Mouse (Mus musculus) CH12.LX (cell line): ENCODE results near the gene Tbc1d22a. TPM values are rescaled to one million over a fixed set of nuclear protein-coding genes. Genes with fewer than 3 reads are reported as not detected.

Experiments
- DNase-seq: peaks from one replicate; pipeline ENCODE4 v3.0.0-alpha.2; 2013; ENCODE audit errors: extremely low read depth
- H3K27ac ChIP-seq: 2 replicates; pipeline ENCODE4 v1.5.1; 2012; ENCODE audit warnings: low read depth, mild to moderate bottlenecking, control low read depth, moderate library complexity; ENCODE audit not compliant: insufficient read depth
- H3K27me3 ChIP-seq: replicated peaks from 2 replicates; pipeline ENCODE3; 2012; ENCODE audit warnings: inconsistent platforms
- H3K36me3 ChIP-seq, 2 experiments: replicated peaks in 1 of 2; 2 replicates each; pipeline versions ENCODE3 to v1.6.1; 2012; ENCODE audit warnings: inconsistent platforms in 1 of 2, low read length in 1 of 2, mild to moderate bottlenecking in 1 of 2, mixed read lengths in 1 of 2, moderate library complexity in 1 of 2; ENCODE audit not compliant: control insufficient read depth in 1 of 2, insufficient read depth in 1 of 2
- H3K4me1 ChIP-seq, 2 experiments: 2 replicates each; pipeline ENCODE4 v1.6.1; 2012; ENCODE audit warnings: inconsistent platforms in 1 of 2, moderate library complexity in 1 of 2; ENCODE audit not compliant: insufficient read depth in 2 of 2, control insufficient read depth in 1 of 2
- H3K4me2 ChIP-seq: 2 replicates; pipeline ENCODE4 v1.6.1; 2012; ENCODE audit warnings: low read depth, mild to moderate bottlenecking, control low read depth; ENCODE audit not compliant: poor library complexity, insufficient read depth, severe bottlenecking
- H3K4me3 ChIP-seq, 3 experiments: fragments of 150-350 bp in 1 of 3; sonication (generic) in 1 of 3; replicated peaks in 1 of 3; 2 replicates each; pipeline versions ENCODE3 to v1.5.1; 2011 to 2012; ENCODE audit warnings: low read depth in 2 of 3, low read length in 2 of 3, mild to moderate bottlenecking in 2 of 3, moderate library complexity in 2 of 3, control low read depth in 1 of 3, improper control_type of control experiment in 1 of 3, inconsistent platforms in 1 of 3, mixed read lengths in 1 of 3; ENCODE audit not compliant: poor library complexity in 1 of 3
- H3K79me2 ChIP-seq: replicated peaks from 2 replicates; pipeline ENCODE4 v1.6.1; 2012; ENCODE audit warnings: mild to moderate bottlenecking, moderate library complexity; ENCODE audit not compliant: control insufficient read depth, poor library complexity, insufficient read depth, severe bottlenecking; ENCODE audit errors: extremely low read depth
- H3K9ac ChIP-seq: 2 replicates; pipeline ENCODE4 v1.6.1; 2012; ENCODE audit warnings: low read depth, mild to moderate bottlenecking, control low read depth, moderate library complexity; ENCODE audit not compliant: insufficient read depth
- H3K9me3 ChIP-seq: replicated peaks from 2 replicates; pipeline ENCODE3; 2012; ENCODE audit warnings: low read length, inconsistent platforms, mixed read lengths
- BHLHE40 ChIP-seq: IDR thresholded peaks from 2 replicates; pipeline ENCODE4 v1.6.1; 2011; ENCODE audit warnings: mild to moderate bottlenecking, low read depth, low read length, improper control_type of control experiment
- CHD1 ChIP-seq: IDR thresholded peaks from 2 replicates; pipeline ENCODE4 v1.6.1; 2012; ENCODE audit warnings: low read depth, low read length, improper control_type of control experiment, inconsistent platforms
- CHD2 ChIP-seq: IDR thresholded peaks from 2 replicates; pipeline ENCODE4 v1.6.1; 2011; ENCODE audit warnings: low read length, improper control_type of control experiment
- CTCF ChIP-seq, 2 experiments: IDR thresholded peaks in 1 of 2; conservative IDR thresholded peaks in 1 of 2; 2 replicates each; pipeline ENCODE4 v1.5.1; 2011 to 2012; ENCODE audit warnings: low read depth in 2 of 2, low read length in 2 of 2, improper control_type of control experiment in 1 of 2, inconsistent platforms in 1 of 2, mild to moderate bottlenecking in 1 of 2, moderate library complexity in 1 of 2
- E2F4 ChIP-seq: IDR thresholded peaks from 2 replicates; pipeline ENCODE4 v1.6.1; 2011; ENCODE audit warnings: low read depth, low read length, improper control_type of control experiment; ENCODE audit not compliant: insufficient replicate concordance
- ELF1 ChIP-seq: IDR thresholded peaks from 2 replicates; pipeline ENCODE4 v1.6.1; 2014; ENCODE audit warnings: low read depth, mild to moderate bottlenecking, inconsistent platforms, low read length, improper control_type of control experiment
- EP300 ChIP-seq: IDR thresholded peaks from 2 replicates; pipeline ENCODE4 v1.6.1; 2011; ENCODE audit warnings: low read length, improper control_type of control experiment
- ETS1 ChIP-seq: conservative IDR thresholded peaks from 2 replicates; pipeline ENCODE4 v1.6.1; 2012; ENCODE audit warnings: low read depth, mild to moderate bottlenecking, inconsistent platforms, low read length, improper control_type of control experiment, moderate library complexity
- GABPA ChIP-seq: IDR thresholded peaks from 2 replicates; pipeline ENCODE4 v1.6.1; 2012; ENCODE audit warnings: low read depth, low read length, improper control_type of control experiment, inconsistent platforms; ENCODE audit not compliant: insufficient replicate concordance
- HCFC1 ChIP-seq: IDR thresholded peaks from 2 replicates; pipeline ENCODE4 v1.6.1; 2012; ENCODE audit warnings: low read depth, mild to moderate bottlenecking, inconsistent platforms, low read length, improper control_type of control experiment
- IRF4 ChIP-seq: IDR thresholded peaks from 2 replicates; pipeline ENCODE4 v1.6.1; 2014; ENCODE audit warnings: low read depth, mild to moderate bottlenecking, inconsistent platforms, low read length, improper control_type of control experiment
- JUN ChIP-seq: IDR thresholded peaks from 2 replicates; pipeline ENCODE4 v1.6.1; 2011; ENCODE audit warnings: low read depth, mild to moderate bottlenecking, low read length, improper control_type of control experiment, moderate library complexity; ENCODE audit not compliant: insufficient read depth
- JUND ChIP-seq: conservative IDR thresholded peaks from 2 replicates; pipeline ENCODE4 v1.6.1; 2011; ENCODE audit warnings: low read depth, low read length, improper control_type of control experiment
- KAT2A ChIP-seq: IDR thresholded peaks from 2 replicates; pipeline ENCODE4 v1.6.1; 2012; ENCODE audit warnings: low read length, improper control_type of control experiment, inconsistent platforms; ENCODE audit not compliant: insufficient replicate concordance
- MAFK ChIP-seq: IDR thresholded peaks from 2 replicates; pipeline ENCODE4 v1.6.1; 2011; ENCODE audit warnings: low read length, improper control_type of control experiment; ENCODE audit not compliant: insufficient replicate concordance
- MAX ChIP-seq: IDR thresholded peaks from 2 replicates; pipeline ENCODE4 v1.6.1; 2011; ENCODE audit warnings: low read length, improper control_type of control experiment
- MEF2A ChIP-seq: IDR thresholded peaks from 2 replicates; pipeline ENCODE4 v1.6.1; 2014; ENCODE audit warnings: low read depth, mild to moderate bottlenecking, inconsistent platforms, low read length, improper control_type of control experiment, borderline replicate concordance
- MXI1 ChIP-seq: IDR thresholded peaks from 2 replicates; pipeline ENCODE4 v1.6.1; 2011; ENCODE audit warnings: mild to moderate bottlenecking, low read depth, low read length, improper control_type of control experiment
- MYC ChIP-seq: IDR thresholded peaks from 2 replicates; pipeline ENCODE4 v1.6.1; 2011; ENCODE audit warnings: low read depth, mild to moderate bottlenecking, improper control_type of control experiment, low read length
- PAX5 ChIP-seq: IDR thresholded peaks from 2 replicates; pipeline ENCODE4 v1.6.1; 2012; ENCODE audit warnings: low read length, inconsistent platforms, mixed read lengths
- RAD21 ChIP-seq: IDR thresholded peaks from 2 replicates; pipeline ENCODE4 v1.6.1; 2011; ENCODE audit warnings: low read depth, mild to moderate bottlenecking, low read length, improper control_type of control experiment, moderate library complexity
- RCOR1 ChIP-seq: conservative IDR thresholded peaks from 2 replicates; pipeline ENCODE4 v1.6.1; 2012; ENCODE audit warnings: low read depth, mild to moderate bottlenecking, inconsistent platforms, low read length, improper control_type of control experiment
- SIN3A ChIP-seq: IDR thresholded peaks from 2 replicates; pipeline ENCODE4 v1.6.1; 2012; ENCODE audit warnings: low read length, improper control_type of control experiment, inconsistent platforms
- SMC3 ChIP-seq: IDR thresholded peaks from 2 replicates; pipeline ENCODE4 v1.6.1; 2011; ENCODE audit warnings: low read depth, low read length, improper control_type of control experiment
- TBP ChIP-seq: conservative IDR thresholded peaks from 2 replicates; pipeline ENCODE4 v1.6.1; 2011; ENCODE audit warnings: low read depth, low read length, improper control_type of control experiment
- TCF12 ChIP-seq: IDR thresholded peaks from 2 replicates; pipeline ENCODE4 v1.6.1; 2014; ENCODE audit warnings: low read depth, mild to moderate bottlenecking, inconsistent platforms, low read length, improper control_type of control experiment
- UBTF ChIP-seq: IDR thresholded peaks from 2 replicates; pipeline ENCODE4 v1.6.1; 2012; ENCODE audit warnings: low read depth, mild to moderate bottlenecking, inconsistent platforms, low read length, improper control_type of control experiment, moderate library complexity
- USF1 ChIP-seq: IDR thresholded peaks from 2 replicates; pipeline ENCODE4 v1.6.1; 2014; ENCODE audit warnings: low read depth, mild to moderate bottlenecking, inconsistent platforms, low read length, improper control_type of control experiment
- ZC3H11A ChIP-seq: IDR thresholded peaks from 2 replicates; pipeline ENCODE4 v1.6.1; 2012; ENCODE audit warnings: low read depth, mild to moderate bottlenecking, inconsistent platforms, low read length, improper control_type of control experiment
- ZKSCAN1 ChIP-seq: IDR thresholded peaks from 2 replicates; pipeline ENCODE4 v1.6.1; 2012; ENCODE audit warnings: low read depth, inconsistent platforms, low read length, improper control_type of control experiment, borderline replicate concordance
- ZMIZ1 ChIP-seq: IDR thresholded peaks from 2 replicates; pipeline ENCODE4 v1.6.1; 2012; ENCODE audit warnings: low read depth, mild to moderate bottlenecking, inconsistent platforms, low read length, improper control_type of control experiment
- ZNF384 ChIP-seq: IDR thresholded peaks from 2 replicates; pipeline ENCODE4 v1.6.1; 2012; ENCODE audit warnings: low read depth, low read length, improper control_type of control experiment, inconsistent platforms
- dilution Hi-C: fragments of 300-500 bp; cut with MboI; formaldehyde crosslinking; loops from 2 replicates; pipeline ENCODE4 v1.14.3; 2020; ENCODE audit warnings: low sequenced_read_pairs; ENCODE audit not compliant: extremely low pct_unique_long_range_greater_than_20kb, extremely low pct_ligation_motif_present
- in situ Hi-C: fragments of 300-500 bp; cut with MboI; formaldehyde crosslinking; loops from 3 replicates; pipeline ENCODE4 v1.14.3; 2019; ENCODE audit warnings: low sequenced_read_pairs, low pct_ligation_motif_present, low pct_unique_long_range_greater_than_20kb, mixed read lengths
- polyA plus RNA-seq: library from polyadenylated mRNA; unstranded; fragments of >175 nt; gene quantifications from 2 replicates; pipeline ENCODE4 v1.2.1, GENCODE M21; 2012; ENCODE audit warnings: low read depth; ENCODE audit not compliant: insufficient read length
- total RNA-seq, 2 experiments: library from RNA; depleted of rRNA; stranded (reverse); fragments of 300-350 nt in 1 of 2; fragments of >200 nt in 1 of 2; gene quantifications; 2 replicates each; pipeline ENCODE4 v1.2.3; 2012 to 2014

The Tbc1d22a gene
- total and polyA plus RNA-seq, 3 experiments, result 17.6 to 20.2 (median 19.4) TPM

GRCm38 (mm10) chr15:86250269-86250668 lies 36.0 kb downstream of the Tbc1d22a start:
- in situ Hi-C loops (loop anchor here (5.0 kb wide), 1 partner anchor 152 kb away; no protein-coding TSS in a partner anchor), dilution Hi-C loops (no loop called here)
- Histone ChIP-seq H3K27me3 (no peaks in the 10 kb centered on the region), H3K36me3 (peaks cover 12 to 39% of the 10 kb centered on the region in 2 experiments), H3K9ac (no peak overlapping the region), H3K27ac (no peak overlapping the region), H3K79me2 (no peaks in the 10 kb centered on the region), H3K9me3 (no peaks in the 10 kb centered on the region), H3K4me2 (peak overlapping the region; percentile 18; the same call in 1 of the 2 replicates), H3K4me1 (peaks cover 3 to 17% of the 10 kb centered on the region in 2 experiments; a peak in 2 of 4 replicates), H3K4me3 (no peak overlapping the region)
- peak; percentile 65 for DNase-seq
- TF ChIP-seq TBP (no peak), UBTF (no peak), ZKSCAN1 (no peak), TCF12 (no peak), HCFC1 (no peak), ELF1 (no peak), IRF4 (0 out of 2 replicates have a peak, but pooled peaks have one; percentile 31), E2F4 (no peak), ZC3H11A (peak; percentile 24; the same call in 1 of the 2 replicates), MYC (no peak), RCOR1 (no peak), EP300 (no peak), SMC3 (peak; percentile 77), KAT2A (no peak), MEF2A (no peak), ZMIZ1 (no peak), RAD21 (peak; percentile 93), GABPA (no peak), MAFK (no peak), CHD1 (no peak), USF1 (no peak), BHLHE40 (no peak), ZNF384 (no peak), MAX (no peak), PAX5 (no peak), JUN (no peak), CHD2 (no peak), CTCF (conservative IDR thresholded peaks at IDR 0.05 in 1 of 2, IDR thresholded peaks at IDR 0.05 in 1 of 2; ENCODE audit: low read depth in 2 of 2, low read length in 2 of 2) (peak in 1 of 2 experiments; percentile 88; a peak in 3 of 4 replicates), MXI1 (no peak), JUND (no peak), SIN3A (no peak), ETS1 (no peak)
